ENCODE assay signal across 27 mouse cellular contexts in genomic region chr10:127962451-127962850, GRCm38 (mm10). TPM values are rescaled to one million over a fixed set of nuclear protein-coding genes. Genes with fewer than 3 reads are reported as not detected.
DNase-seq lines count a peak whose midpoint lies in the region; ATAC-seq and TF ChIP-seq lines count a peak whose summit lies in the region.
"Had no signal": no experiment of that assay in that cellular context is flagged by ENCODE, and none has a peak within 500 bp of the region (broad histone marks: within the 10 kb centered on the region; RNA-seq: fewer than 3 reads in every experiment).

No protein-coding gene starts in this region.

- no peaks in the 10 kb centered on the region for H3K9me3 ChIP-seq in kidney, embryonic 14.5 days (ENCODE audit: control insufficient read depth, low read length)
- H3K9me3 ChIP-seq: embryonic facial prominence, embryonic 12.5 days; forebrain, embryonic 13.5 days had no signal

- 39% methylated on average over 3 of the region's 3 CpGs for WGBS in kidney, adult 2 months
- 63% methylated on average over 3 of the region's 3 CpGs for WGBS in kidney, embryonic 14.5 days

- no peak overlapping the region for H3K4me2 ChIP-seq in kidney, embryonic 14.5 days (replicated peaks; ENCODE audit: low read depth, low read length)
- H3K4me2 ChIP-seq: embryonic facial prominence, embryonic 12.5 days; forebrain, embryonic 13.5 days had no signal

- H3K36me3 ChIP-seq in kidney, adult 2 months (ENCODE audit: control insufficient read depth, insufficient read depth, low read length) = no peaks in the 10 kb centered on the region
- no peaks in the 10 kb centered on the region for H3K36me3 ChIP-seq in kidney, embryonic 14.5 days (ENCODE audit: control insufficient read depth, insufficient read depth, low read length)
- H3K36me3 ChIP-seq: embryonic facial prominence, embryonic 10.5 days; embryonic facial prominence, embryonic 12.5 days; G1E had no signal

- no peaks in the 10 kb centered on the region; the same call in 1 of the 2 replicates for H3K4me1 ChIP-seq in kidney, adult 2 months (ENCODE audit: control insufficient read depth, insufficient read depth, low read length)
- H3K4me1 ChIP-seq in kidney, embryonic 14.5 days (ENCODE audit: control insufficient read depth, insufficient read depth, low read length) = no peaks in the 10 kb centered on the region
- H3K4me1 ChIP-seq: embryonic facial prominence, embryonic 12.5 days; forebrain, embryonic 13.5 days had no signal

- no peak overlapping the region for H3K9ac ChIP-seq in kidney, embryonic 14.5 days (ENCODE audit: low read depth, low read length)
- H3K9ac ChIP-seq: embryonic facial prominence, embryonic 12.5 days; forebrain, embryonic 13.5 days had no signal

- peak overlapping the region; percentile 52; the same call in 1 of the 2 replicates for H3K27ac ChIP-seq in kidney, adult 2 months (ENCODE audit: insufficient read depth, low read depth, low read length)
- H3K27ac ChIP-seq in kidney, embryonic 14.5 days (ENCODE audit: low read depth, low read length) = no peak overlapping the region
- H3K27ac ChIP-seq: embryonic facial prominence, embryonic 10.5 days; embryonic facial prominence, embryonic 12.5 days; forebrain, embryonic 13.5 days had no signal

- no peak for TF ChIP-seq POLR2A in kidney, adult 2 months (IDR thresholded peaks at IDR 0.05; ENCODE audit: low read depth, low read length)

- TF ChIP-seq CTCF in kidney, adult 2 months (conservative IDR thresholded peaks at IDR 0.05; ENCODE audit: insufficient read depth, insufficient read length, low read depth, low read length) = no peak

- DNase-seq in heart, adult 11 months = peak; percentile 61
- DNase-seq in heart, postnatal 4 days = no peak
- peak; percentile 46 for DNase-seq in kidney, adult 2 months
- peak; percentile 14 to 41 for DNase-seq in kidney, postnatal 36 days
- no peak for DNase-seq in kidney, postnatal 4 days
- DNase-seq in testis, postnatal 14 days (ENCODE audit: low spot score) = peak; percentile 14
- no peak for DNase-seq in testis, postnatal 10 days (ENCODE audit: low spot score)
- DNase-seq: adrenal gland, adult 8-10 months; adrenal gland, postnatal 14 days; adrenal gland, postnatal 36 days; B cell, adult 2 months; cerebellum, adult 11-12 months; cerebellum, adult 2 months; cerebellum, adult 9-10 months; cerebellum, postnatal 10 days; cerebellum, postnatal 25 days had no signal

- no peak overlapping the region for H3K4me3 ChIP-seq in kidney, adult 2 months (ENCODE audit: insufficient read depth, low read depth, low read length)
- no peak overlapping the region for H3K4me3 ChIP-seq in kidney, embryonic 14.5 days (ENCODE audit: low read length)
- H3K4me3 ChIP-seq: embryonic facial prominence, embryonic 10.5 days; embryonic facial prominence, embryonic 12.5 days; forebrain, embryonic 13.5 days had no signal

- no peaks in the 10 kb centered on the region for H3K27me3 ChIP-seq in kidney, adult 2 months (replicated peaks; ENCODE audit: control insufficient read depth, insufficient read depth, low read length)
- H3K27me3 ChIP-seq in kidney, embryonic 14.5 days (ENCODE audit: control insufficient read depth, insufficient read depth, low read length) = no peaks in the 10 kb centered on the region
- H3K27me3 ChIP-seq: embryonic facial prominence, embryonic 12.5 days; forebrain, embryonic 13.5 days had no signal

- no peak for ATAC-seq in kidney, embryonic 14.5 days (ENCODE audit: low FRiP score, low TSS enrichment)
- ATAC-seq: activated CD4-positive, CD25-positive, alpha-beta regulatory T cell, adult 4 months; CD4-positive, CD25-positive, alpha-beta regulatory T cell, adult 4 months; forebrain, embryonic 13.5 days; Patski had no signal

RNA-seq across cellular contexts. Expression of gene Hsd17b6, which starts 45.0 kb away (rescaled TPM):
- not detected for total RNA-seq in heart, postnatal 4 days (2021)
- polyA plus RNA-seq in kidney, adult 2 months (2012; rRNA removed) = not detected in 2 replicates
- polyA plus RNA-seq in kidney, embryonic 14.5 days (2014; fragmentation: Nextera tagmentation; extraction: Ambion mirVana) = not detected in 2 replicates
- total RNA-seq: adrenal gland, adult 18-20 months had no signal
- polyA plus RNA-seq: activated CD4-positive, CD25-positive, alpha-beta regulatory T cell, adult 4 months; CD4-positive, CD25-positive, alpha-beta regulatory T cell, adult 4 months; cerebellum, adult 2 months; cortical plate, adult 2 months; embryonic facial prominence, embryonic 10.5 days; embryonic facial prominence, embryonic 12.5 days; forebrain, embryonic 11.5 days; forebrain, embryonic 13.5 days; G1E; Patski had no signal

RNA-seq across cellular contexts. Expression of gene Prim1, which starts 52.5 kb away (rescaled TPM):
- 10 to 100 TPM; 30.0 to 31.1 TPM for total RNA-seq in heart, postnatal 4 days (2021)
- polyA plus RNA-seq in kidney, adult 2 months (2012; rRNA removed) = 3.4 and 3.6 TPM in 2 replicates
- 98.1 and 100.0 TPM in 2 replicates for polyA plus RNA-seq in kidney, embryonic 14.5 days (2014; fragmentation: Nextera tagmentation; extraction: Ambion mirVana)

Comparison
In these comparisons a context has a peak if more than half of its experiments do, and no peak if none do; other contexts are left out.
1. DNase-seq: peak in heart, adult 11 months (single experiment), kidney, adult 2 months (single experiment), kidney, postnatal 36 days (2 of 2) and testis, postnatal 14 days (single experiment); none in heart, postnatal 4 days (single experiment), kidney, postnatal 4 days (0 of 2) and testis, postnatal 10 days (single experiment).
2. RNA of gene Prim1, which starts 52.5 kb away (polyA plus RNA-seq): 98.1 to 100.0 TPM in kidney, embryonic 14.5 days; 3.4 to 3.6 TPM in kidney, adult 2 months; every median in the first group is over 10 times any median in the second.